Mouse (Mus musculus) neural tube, embryonic 12.5 days (tissue): Measurements from ENCODE around the gene Gmppb. TPM values are rescaled to one million over a fixed set of nuclear protein-coding genes. Genes with fewer than 3 reads are reported as not detected.
A peak's percentile ranks its signal among the peaks of the same experiment; 100 is the strongest.

Source experiments
- ATAC-seq: fragments of 200-750 bp; cut with Nextera tagmentation; 2 replicates; pipeline ENCODE4 v1.8.0; 2017; ENCODE audit warnings: low read depth, mild to moderate bottlenecking, moderate TSS enrichment, moderate library complexity; ENCODE audit not compliant: low FRiP score
- H3K27ac ChIP-seq: fragments of 300-500 bp; sonication (generic); 2 replicates; pipeline ENCODE4 v1.5.1; 2016
- H3K27me3 ChIP-seq: fragments of 300-500 bp; sonication (generic); replicated peaks from 2 replicates; pipeline ENCODE4 v1.6.1; 2016; ENCODE audit warnings: mild to moderate bottlenecking
- H3K36me3 ChIP-seq: fragments of 300-500 bp; sonication (generic); 2 replicates; pipeline ENCODE4 v1.6.1; 2016; ENCODE audit warnings: mild to moderate bottlenecking
- H3K4me1 ChIP-seq: fragments of 300-500 bp; sonication (generic); 2 replicates; pipeline ENCODE4 v1.6.1; 2016
- H3K4me2 ChIP-seq: fragments of 300-500 bp; sonication (generic); replicated peaks from 2 replicates; pipeline ENCODE4 v1.6.1; 2016; ENCODE audit warnings: mild to moderate bottlenecking
- H3K4me3 ChIP-seq: fragments of 300-500 bp; sonication (generic); 2 replicates; pipeline ENCODE4 v1.5.1; 2016
- H3K9ac ChIP-seq: fragments of 300-500 bp; sonication (generic); 2 replicates; pipeline ENCODE4 v1.6.1; 2016; ENCODE audit warnings: mild to moderate bottlenecking
- H3K9me3 ChIP-seq: fragments of 300-500 bp; sonication (generic); 2 replicates; pipeline ENCODE4 v1.6.1; 2016; ENCODE audit warnings: mild to moderate bottlenecking
- WGBS: fragments of 180-500 bp; shearing (Covaris S2); methylation state at CpG from one replicate; pipeline ENCODE4 v1.1.7; 2016; 5-methylcytosine and 5-hydroxymethylcytosine counted together
- microRNA-seq: library from miRNA; unstranded; fragments of <30 nt; microRNA quantifications from one replicate; pipeline ENCODE4, GENCODE M21; 2017
- polyA plus RNA-seq: library from polyadenylated mRNA; unstranded; fragments of >200 nt; fragmentation: Nextera tagmentation; extraction: Ambion mirVana; gene quantifications from 2 replicates; pipeline ENCODE4 v1.2.1, GENCODE M21; 2016

The Gmppb gene
- polyA plus RNA-seq, 1 experiment from 2014 or later: 18.3 TPM

GRCm38 (mm10) chr9:108090611-108091120, 41.6 kb downstream of the Gmppb start:
- Histone ChIP-seq H3K4me2 (no peak overlapping the region), H3K27ac (no peak overlapping the region), H3K9ac (no peak overlapping the region), H3K27me3 (no peaks in the 10 kb centered on the region), H3K9me3 (no peaks in the 10 kb centered on the region), H3K36me3 (peaks cover 71% of the 10 kb centered on the region), H3K4me1 (peaks cover 17% of the 10 kb centered on the region), H3K4me3 (no peak overlapping the region)
- 95% methylated on average over 7 of the region's 7 CpGs for WGBS
- ATAC-seq: no peak

DNA sequence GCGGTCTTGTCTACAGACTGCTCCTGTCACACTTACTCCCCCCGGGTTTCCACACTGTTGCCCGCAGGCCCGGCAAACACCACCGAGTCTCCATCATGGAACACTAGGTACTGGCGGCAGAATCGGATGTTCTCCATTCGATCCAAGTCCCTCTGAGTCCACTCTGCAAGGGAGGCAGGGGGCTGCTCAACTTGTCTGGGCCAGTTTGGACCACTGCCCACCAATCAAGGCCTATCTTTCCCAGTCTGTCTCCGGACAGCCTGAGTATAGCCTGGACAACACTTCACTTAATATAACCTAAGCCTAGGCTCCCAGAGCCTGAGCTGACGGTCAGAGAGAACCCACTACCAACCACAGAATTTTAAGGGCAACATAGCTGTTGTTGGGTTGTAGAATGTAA, 44.5 kb downstream of the Gmppb start:
- Histone ChIP-seq H3K4me1 (peaks cover 17% of the 10 kb centered on the region), H3K36me3 (peaks cover 44% of the 10 kb centered on the region), H3K9me3 (no peaks in the 10 kb centered on the region), H3K4me2 (peak overlapping the region; percentile 87), H3K27ac (no peak overlapping the region), H3K9ac (peak overlapping the region; percentile 84), H3K4me3 (peak overlapping the region; percentile 84), H3K27me3 (no peaks in the 10 kb centered on the region)
- 82% methylated on average over 10 of the region's 10 CpGs for WGBS
- no peak for ATAC-seq

GRCm38 (mm10) chr9:108094184-108094941, 45.3 kb downstream of the Gmppb start, which contains the start of gene Apeh:
TSS of gene Apeh (minus strand) at chr9:108094606.
- Histone ChIP-seq H3K9ac (peak within 1 kb of the TSS; percentile 84), H3K4me1 (peaks cover 17% of the 10 kb centered on the region), H3K4me2 (peak within 1 kb of the TSS; percentile 87), H3K4me3 (peak within 1 kb of the TSS; percentile 84), H3K27ac (no peak within 1 kb of the TSS), H3K9me3 (no peaks in the 10 kb centered on the region), H3K36me3 (peaks cover 44% of the 10 kb centered on the region), H3K27me3 (no peaks in the 10 kb centered on the region)
- ATAC-seq: peak; percentile 92
- under 1% methylated on average over 52 of the region's 52 CpGs for WGBS

DNA sequence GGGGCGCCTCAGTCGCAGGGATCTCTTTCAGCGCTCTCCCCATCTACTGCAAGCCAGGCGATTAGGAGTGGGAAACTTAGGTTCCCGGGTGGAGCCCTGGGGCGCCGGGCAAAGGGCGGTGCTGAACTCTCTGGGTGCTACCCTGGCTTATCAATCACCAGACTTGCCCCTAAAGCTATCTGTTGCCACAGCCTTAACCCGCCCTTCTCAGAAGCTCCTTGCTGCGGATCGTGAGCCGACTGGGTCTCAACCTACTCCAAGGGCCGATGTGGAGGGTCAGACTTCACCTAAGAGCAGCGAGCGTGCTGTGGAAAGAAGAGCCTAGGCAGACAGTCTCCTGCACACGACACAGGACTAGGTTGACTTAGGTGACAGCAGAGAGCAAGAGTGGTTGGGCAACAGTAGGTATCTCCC, 46.0 kb downstream of the Gmppb start:
- peaks cover 17% of the 10 kb centered on the region for H3K4me1 ChIP-seq
- no peak overlapping the region for H3K27ac ChIP-seq
- H3K9ac ChIP-seq: peak overlapping the region; percentile 84
- no peaks in the 10 kb centered on the region for H3K9me3 ChIP-seq
- peak overlapping the region; percentile 87 for H3K4me2 ChIP-seq
- peak; percentile 42 for ATAC-seq
- WGBS: 0% methylated on average over 16 of the region's 16 CpGs
- peak overlapping the region; percentile 84 for H3K4me3 ChIP-seq
- peaks cover 44% of the 10 kb centered on the region for H3K36me3 ChIP-seq
- no peaks in the 10 kb centered on the region for H3K27me3 ChIP-seq

DNA sequence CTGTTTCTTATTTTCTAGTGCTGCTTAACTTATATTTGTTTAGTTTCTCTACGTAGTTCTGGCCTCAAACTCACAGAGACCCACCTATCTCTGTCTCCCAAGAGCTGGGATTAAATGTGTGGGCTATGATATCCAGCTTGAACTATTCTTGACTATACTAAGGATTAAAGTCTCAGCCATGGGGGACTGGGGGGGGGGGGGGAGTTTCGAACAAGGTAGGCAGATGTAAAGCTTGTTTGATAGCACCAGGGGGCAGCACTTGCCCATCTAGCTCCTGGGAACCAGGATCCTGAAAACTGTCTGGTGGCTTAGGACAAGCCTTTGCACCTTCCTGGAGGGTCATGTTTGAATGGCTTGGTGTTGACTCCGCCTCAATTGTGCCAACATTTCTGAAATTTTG, 46.5 kb downstream of the Gmppb start:
- WGBS: 14% methylated on average over 3 of the region's 3 CpGs
- no peak overlapping the region; the same call in 1 of the 2 replicates for H3K9ac ChIP-seq
- H3K27ac ChIP-seq: no peak overlapping the region

GRCm38 (mm10) chr9:108095949-108096712, 47.1 kb downstream of the Gmppb start:
- ATAC-seq: no peak
- no peak overlapping the region for H3K4me3 ChIP-seq
- no peaks in the 10 kb centered on the region for H3K27me3 ChIP-seq
- H3K4me1 ChIP-seq: peaks cover 17% of the 10 kb centered on the region
- H3K36me3 ChIP-seq: peaks cover 33% of the 10 kb centered on the region
- no peak overlapping the region for H3K27ac ChIP-seq
- H3K4me2 ChIP-seq: peak overlapping the region; percentile 87; the same call in 1 of the 2 replicates
- no peaks in the 10 kb centered on the region for H3K9me3 ChIP-seq
- 56% methylated on average over 10 of the region's 10 CpGs for WGBS
- no peak overlapping the region for H3K9ac ChIP-seq

More for the DNA sequence above, 46.5 kb downstream of the Gmppb start:
- no peak overlapping the region for H3K4me3 ChIP-seq
- peak overlapping the region; percentile 87 for H3K4me2 ChIP-seq
- H3K27me3 ChIP-seq: no peaks in the 10 kb centered on the region
- H3K9me3 ChIP-seq: no peaks in the 10 kb centered on the region
- peaks cover 17% of the 10 kb centered on the region for H3K4me1 ChIP-seq
- no peak; the same call in 1 of the 2 replicates for ATAC-seq
- H3K36me3 ChIP-seq: peaks cover 39% of the 10 kb centered on the region

- peaks cover 11% of the 10 kb centered on the region for H3K4me1 ChIP-seq
- no peak overlapping the region for H3K4me3 ChIP-seq
- H3K27ac ChIP-seq: no peak overlapping the region
- no peak overlapping the region for H3K4me2 ChIP-seq
- no peaks in the 10 kb centered on the region for H3K27me3 ChIP-seq
- no peak for ATAC-seq
- WGBS: 86% methylated on average over 8 of the region's 8 CpGs
- no peaks in the 10 kb centered on the region for H3K9me3 ChIP-seq
- H3K36me3 ChIP-seq: peaks cover 37% of the 10 kb centered on the region
- no peak overlapping the region for H3K9ac ChIP-seq
These were observed 50.6 kb downstream of the Gmppb start for GRCm38 (mm10) chr9:108099619-108100018.

Small RNAs within 50 kb of the gene (microRNA-seq; reads per million reads assigned to microRNA genes)
- not detected for gene Mir7088

Other genes starting within 250 kb of the Gmppb start
- 121 TPM in 2 replicates for gene Rbm6, start 176.0 kb upstream of the Gmppb start, polyA plus RNA-seq
- gene Mon1a, start 161.1 kb upstream of the Gmppb start, polyA plus RNA-seq: 20.8 and 22.7 TPM in 2 replicates
- gene Mst1r, start 142.4 kb upstream of the Gmppb start, polyA plus RNA-seq: 1.8 and 2.2 TPM in 2 replicates
- gene Actl11, start 120.8 kb upstream of the Gmppb start, polyA plus RNA-seq: not detected in 2 replicates
- gene Camkv, start 113.6 kb upstream of the Gmppb start, polyA plus RNA-seq: 7.8 and 8.0 TPM in 2 replicates
- 15.2 and 16.7 TPM in 2 replicates for gene Traip, start 99.1 kb upstream of the Gmppb start, polyA plus RNA-seq
- gene Uba7, start 73.7 kb upstream of the Gmppb start, polyA plus RNA-seq: 11.7 and 12.2 TPM in 2 replicates
- 2.0 and 2.2 TPM in 2 replicates for gene Gm20661, start 66.2 kb upstream of the Gmppb start, polyA plus RNA-seq
- gene Inka1, start 63.4 kb upstream of the Gmppb start, polyA plus RNA-seq: 39.2 and 42.3 TPM in 2 replicates
- gene Cdhr4, start 56.7 kb upstream of the Gmppb start, polyA plus RNA-seq: 5.0 and 7.2 TPM in 2 replicates
- gene Gm20662, start 52.9 kb upstream of the Gmppb start, polyA plus RNA-seq: 0.89 and 1.5 TPM in 2 replicates
- 96.2 and 97.9 TPM in 2 replicates for gene Ip6k1, start 46.7 kb upstream of the Gmppb start, polyA plus RNA-seq
- gene Amigo3, start 3.9 kb downstream of the Gmppb start, polyA plus RNA-seq: 3.6 and 3.9 TPM in 2 replicates
- 0.44 and 0.46 TPM in 2 replicates for gene Mst1, start 31.2 kb downstream of the Gmppb start, polyA plus RNA-seq
- 43.5 and 43.8 TPM in 2 replicates for gene Rnf123, start 34.1 kb downstream of the Gmppb start, polyA plus RNA-seq
- 57.6 and 63.4 TPM in 2 replicates for gene Apeh, start 45.4 kb downstream of the Gmppb start, polyA plus RNA-seq
- 5.3 and 6.5 TPM in 2 replicates for gene Bsn, start 141.1 kb downstream of the Gmppb start, polyA plus RNA-seq
- gene Dag1, start 214.7 kb downstream of the Gmppb start, polyA plus RNA-seq: 55.6 and 63.4 TPM in 2 replicates
- 81.2 and 87.0 TPM in 2 replicates for gene Nicn1, start 241.2 kb downstream of the Gmppb start, polyA plus RNA-seq
- 18.9 and 24.8 TPM in 2 replicates for gene Amt, start 247.6 kb downstream of the Gmppb start, polyA plus RNA-seq